Mouse (Mus musculus): ENCODE results near the gene S1pr2. TPM values are rescaled to one million over a fixed set of nuclear protein-coding genes. Genes with fewer than 3 reads are reported as not detected.

S1pr2 gene
- total and polyA plus RNA-seq, 3 experiments = 1.3 to 3.2 (median 2.0) TPM

GRCm38 (mm10) chr9:21018600-21018999 lies 42.0 kb upstream of the S1pr2 start:
- peaks cover 73% of the 10 kb centered on the region for H3K79me2 ChIP-seq (replicated peaks; ENCODE audit: control insufficient read depth, extremely low read depth, insufficient read depth, poor library complexity, severe bottlenecking)
- no peak overlapping the region for H3K27ac ChIP-seq (ENCODE audit: insufficient read depth, low read depth)
- H3K4me1 ChIP-seq (ENCODE audit: control insufficient read depth in 1 of 2, insufficient read depth in 2 of 2) = peaks cover 26 to 62% of the 10 kb centered on the region in 2 experiments
- no peaks in the 10 kb centered on the region for H3K9me3 ChIP-seq (replicated peaks; ENCODE audit: low read length)
- no peaks in the 10 kb centered on the region for H3K27me3 ChIP-seq (replicated peaks)
- H3K36me3 ChIP-seq (replicated peaks in 1 of 2; ENCODE audit: control insufficient read depth in 1 of 2, insufficient read depth in 1 of 2, low read length in 1 of 2) = peaks cover 43 to 58% of the 10 kb centered on the region in 2 experiments
- H3K4me2 ChIP-seq (ENCODE audit: insufficient read depth, low read depth, poor library complexity, severe bottlenecking) = peak overlapping the region; percentile 65
- TF ChIP-seq USF1 (IDR thresholded peaks at IDR 0.05; ENCODE audit: low read depth, low read length) (no peak), KAT2A (IDR thresholded peaks at IDR 0.05; ENCODE audit: insufficient replicate concordance, low read length) (no peak), MYC (IDR thresholded peaks at IDR 0.05; ENCODE audit: low read depth, low read length) (no peak), JUND (conservative IDR thresholded peaks at IDR 0.05; ENCODE audit: low read depth, low read length) (no peak), MAFK (IDR thresholded peaks at IDR 0.05; ENCODE audit: insufficient replicate concordance, low read length) (no peak), JUN (IDR thresholded peaks at IDR 0.05; ENCODE audit: insufficient read depth, low read depth, low read length) (no peak), POLR2A (IDR thresholded peaks at IDR 0.05; ENCODE audit: low read depth, low read length) (no peak), TBP (conservative IDR thresholded peaks at IDR 0.05; ENCODE audit: low read depth, low read length) (no peak), SIN3A (IDR thresholded peaks at IDR 0.05; ENCODE audit: low read length) (no peak), ETS1 (conservative IDR thresholded peaks at IDR 0.05; ENCODE audit: low read depth, low read length) (no peak), CTCF (conservative IDR thresholded peaks at IDR 0.05 in 1 of 2, IDR thresholded peaks at IDR 0.05 in 1 of 2; ENCODE audit: low read depth in 2 of 2, low read length in 2 of 2) (no peak)
- dilution Hi-C loops (cut with MboI; ENCODE audit: extremely low pct_ligation_motif_present, extremely low pct_unique_long_range_greater_than_20kb, low sequenced_read_pairs) (no loop called here), in situ Hi-C loops (cut with MboI; ENCODE audit: low pct_ligation_motif_present, low pct_unique_long_range_greater_than_20kb, low sequenced_read_pairs) (loop anchor here (10.0 kb wide), 1 partner anchor 126 kb away; the partner anchor contains the start of gene Cdc37)
- peak overlapping the region; percentile 25; the same call in 1 of the 2 replicates for H3K9ac ChIP-seq (ENCODE audit: insufficient read depth, low read depth)
- H3K4me3 ChIP-seq (replicated peaks in 1 of 3; ENCODE audit: low read depth in 2 of 3, low read length in 2 of 3, poor library complexity in 1 of 3) = peak overlapping the region; percentile 9 to 50 (median 29)
- DNase-seq (ENCODE audit: extremely low read depth) = no peak

- peak overlapping the region; percentile 60 to 90 (median 69) for H3K4me3 ChIP-seq (replicated peaks in 1 of 3; ENCODE audit: low read depth in 2 of 3, low read length in 2 of 3, poor library complexity in 1 of 3)
- in situ Hi-C loops (cut with MboI; ENCODE audit: low pct_ligation_motif_present, low pct_unique_long_range_greater_than_20kb, low sequenced_read_pairs) (loop anchor here (10.0 kb wide), 1 partner anchor 128 kb away; the partner anchor contains the start of gene Cdc37), dilution Hi-C loops (cut with MboI; ENCODE audit: extremely low pct_ligation_motif_present, extremely low pct_unique_long_range_greater_than_20kb, low sequenced_read_pairs) (no loop called here)
- H3K27me3 ChIP-seq (replicated peaks) = no peaks in the 10 kb centered on the region
- H3K4me2 ChIP-seq (ENCODE audit: insufficient read depth, low read depth, poor library complexity, severe bottlenecking) = peak overlapping the region; percentile 89
- TF ChIP-seq USF2 (conservative IDR thresholded peaks at IDR 0.05; ENCODE audit: low read depth, low read length) (no peak), MAZ (IDR thresholded peaks at IDR 0.05; ENCODE audit: low read depth, low read length) (no peak), MXI1 (IDR thresholded peaks at IDR 0.05; ENCODE audit: low read depth, low read length) (no peak), PAX5 (IDR thresholded peaks at IDR 0.05; ENCODE audit: low read length) (no peak), CHD1 (IDR thresholded peaks at IDR 0.05; ENCODE audit: low read depth, low read length) (no peak), BHLHE40 (IDR thresholded peaks at IDR 0.05; ENCODE audit: low read depth, low read length) (no peak), CTCF (conservative IDR thresholded peaks at IDR 0.05 in 1 of 2, IDR thresholded peaks at IDR 0.05 in 1 of 2; ENCODE audit: low read depth in 2 of 2, low read length in 2 of 2) (no peak), MEF2A (IDR thresholded peaks at IDR 0.05; ENCODE audit: borderline replicate concordance, low read depth, low read length) (no peak), UBTF (IDR thresholded peaks at IDR 0.05; ENCODE audit: low read depth, low read length) (no peak), KAT2A (IDR thresholded peaks at IDR 0.05; ENCODE audit: insufficient replicate concordance, low read length) (no peak), ZKSCAN1 (IDR thresholded peaks at IDR 0.05; ENCODE audit: borderline replicate concordance, low read depth, low read length) (no peak), ETS1 (conservative IDR thresholded peaks at IDR 0.05; ENCODE audit: low read depth, low read length) (no peak), SMC3 (IDR thresholded peaks at IDR 0.05; ENCODE audit: low read depth, low read length) (no peak), IRF4 (IDR thresholded peaks at IDR 0.05; ENCODE audit: low read depth, low read length) (no peak)
- peaks cover 26 to 56% of the 10 kb centered on the region in 2 experiments for H3K4me1 ChIP-seq (ENCODE audit: control insufficient read depth in 1 of 2, insufficient read depth in 2 of 2)
- H3K9me3 ChIP-seq (replicated peaks; ENCODE audit: low read length) = no peaks in the 10 kb centered on the region
- DNase-seq (ENCODE audit: extremely low read depth) = no peak
- peaks cover 60% of the 10 kb centered on the region for H3K79me2 ChIP-seq (replicated peaks; ENCODE audit: control insufficient read depth, extremely low read depth, insufficient read depth, poor library complexity, severe bottlenecking)
- peaks cover 35 to 48% of the 10 kb centered on the region in 2 experiments for H3K36me3 ChIP-seq (replicated peaks in 1 of 2; ENCODE audit: control insufficient read depth in 1 of 2, insufficient read depth in 1 of 2, low read length in 1 of 2)
- peak overlapping the region; percentile 37 for H3K27ac ChIP-seq (ENCODE audit: insufficient read depth, low read depth)
- peak overlapping the region; percentile 50 for H3K9ac ChIP-seq (ENCODE audit: insufficient read depth, low read depth)
Measured at GRCm38 (mm10) chr9:21017177-21017575, 40.6 kb upstream of the S1pr2 start.
